Mouse (Mus musculus): Measurements from ENCODE around the gene Usp54.
A peak's percentile ranks its signal among the peaks of the same experiment; 100 is the strongest.

Gene Usp54

DNA sequence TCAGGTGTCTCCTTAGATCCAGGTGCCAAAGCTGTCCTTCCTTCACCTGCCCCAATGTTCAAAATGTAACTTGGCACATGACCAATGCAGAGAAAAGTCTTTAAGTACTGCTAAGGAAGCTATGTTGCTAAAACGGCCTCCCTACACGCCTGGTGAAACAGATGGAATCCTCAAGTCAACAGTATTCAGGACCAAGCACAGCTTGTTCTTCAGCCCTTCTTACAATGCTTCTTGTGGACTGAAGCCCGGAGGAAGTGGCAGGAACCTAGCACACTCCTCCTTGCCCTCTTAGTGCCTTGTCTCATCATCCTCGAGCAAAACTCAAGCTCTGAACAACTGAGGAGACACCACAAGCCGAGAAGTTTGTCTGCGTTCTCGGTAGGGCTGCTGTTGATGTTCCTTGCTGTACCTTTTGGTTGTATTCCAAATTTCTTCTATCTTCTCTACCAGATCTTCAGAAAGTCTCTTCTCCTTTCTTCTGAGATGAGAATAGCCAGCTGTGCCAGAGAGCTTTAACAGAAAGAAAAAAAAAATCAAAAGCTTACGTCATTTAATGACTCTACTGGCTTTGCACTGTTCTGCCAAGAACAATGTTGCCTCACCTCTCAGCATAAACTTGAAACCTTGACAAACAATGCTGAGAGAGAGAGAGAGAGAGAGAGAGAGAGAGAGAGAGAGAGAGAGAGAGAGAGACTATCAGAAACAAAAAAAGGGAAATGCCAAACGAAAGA, 33.3 kb downstream of the Usp54 start:
- DNase-seq = peak; percentile 30 to 56

GRCm38 (mm10) chr14:20601287-20601686, 39.6 kb downstream of the Usp54 start:
- DNase-seq = no peak

GRCm38 (mm10) chr14:20600203-20600602, 40.7 kb downstream of the Usp54 start:
- DNase-seq = no peak

- no peak for DNase-seq
These were observed 41.3 kb downstream of the Usp54 start for GRCm38 (mm10) chr14:20599542-20599941.

- DNase-seq = no peak
These were observed 45.1 kb downstream of the Usp54 start for GRCm38 (mm10) chr14:20595781-20596180.

GRCm38 (mm10) chr14:20587458-20587857, 53.4 kb downstream of the Usp54 start:
- DNase-seq = no peak

DNA sequence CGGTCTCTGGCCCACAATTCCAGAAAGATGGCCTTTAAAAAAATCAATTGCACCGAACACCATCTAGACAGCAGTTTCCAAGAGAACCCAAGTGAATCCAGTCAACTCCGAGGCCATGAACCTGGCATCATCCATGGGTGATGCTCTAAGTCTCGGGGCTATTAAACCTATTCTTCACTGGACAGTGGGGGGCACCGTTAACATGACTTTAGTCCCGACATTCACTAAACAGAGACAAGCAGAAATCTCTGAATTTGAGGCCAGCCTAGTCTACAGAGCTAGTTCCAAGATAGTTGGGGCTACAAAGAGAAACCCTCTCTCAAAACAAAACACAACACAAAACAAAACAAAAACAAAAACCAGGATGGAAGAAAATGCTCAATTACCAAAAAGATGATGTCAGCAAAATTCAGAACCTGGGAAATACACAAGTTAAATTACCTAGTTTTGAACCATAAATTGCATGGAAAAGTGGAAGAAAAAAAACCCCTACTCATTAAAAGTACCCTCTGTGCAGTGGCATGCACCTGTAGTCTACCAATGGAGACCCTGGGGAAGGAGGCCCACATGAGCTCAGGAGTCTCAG, 61.9 kb downstream of the Usp54 start:
- peak; percentile 10 to 27 for DNase-seq

GRCm38 (mm10) chr14:20576179-20576578, 64.7 kb downstream of the Usp54 start:
- peak; percentile 75 to 86 for DNase-seq

GRCm38 (mm10) chr14:20573196-20573595, 67.7 kb downstream of the Usp54 start:
- DNase-seq = peak; percentile 17 to 29

- no peak for DNase-seq
These were observed 75.4 kb downstream of the Usp54 start for GRCm38 (mm10) chr14:20565256-20566021.

DNA sequence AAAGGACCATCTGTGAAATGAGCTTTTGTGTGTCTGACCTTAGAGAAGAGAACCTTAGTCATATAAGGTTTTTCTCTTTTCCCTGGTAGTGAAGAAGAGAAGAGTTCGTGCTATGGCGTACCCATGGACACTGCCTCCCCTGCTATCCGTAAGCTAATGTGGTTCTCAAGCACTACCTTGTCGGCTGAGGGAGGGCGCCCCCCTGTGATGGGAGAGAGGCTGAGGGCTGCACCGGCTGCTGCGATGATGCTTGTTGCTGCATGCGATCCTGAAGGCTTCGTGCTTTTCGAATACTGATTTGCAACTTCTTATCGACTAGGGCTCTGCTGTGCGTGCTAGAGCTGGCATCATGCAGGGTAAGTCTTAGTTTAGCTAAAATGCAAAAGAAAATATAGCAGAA, 76.2 kb downstream of the Usp54 start:
- DNase-seq = peak in 1 of 2 experiments; percentile 67

DNA sequence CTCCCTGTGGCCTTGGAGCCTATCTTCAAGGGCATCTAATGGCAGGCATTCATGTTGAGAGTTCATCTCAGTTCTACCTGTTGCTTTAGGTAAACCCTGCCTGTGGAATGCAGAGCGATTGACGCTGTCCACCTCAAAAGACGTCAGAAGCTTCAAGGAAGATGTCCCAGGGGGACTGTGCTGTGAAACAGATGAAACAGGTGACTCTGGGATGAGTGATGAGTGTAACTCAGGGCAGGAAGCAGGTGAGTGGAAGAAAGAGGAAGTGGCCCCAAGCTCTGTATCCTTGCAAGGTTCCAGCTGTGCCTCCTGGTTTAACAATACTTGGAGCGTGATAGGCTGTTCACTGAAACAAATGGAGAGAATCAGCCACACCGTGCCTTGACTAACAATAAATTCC, 79.0 kb downstream of the Usp54 start:
- DNase-seq = no peak

DNA sequence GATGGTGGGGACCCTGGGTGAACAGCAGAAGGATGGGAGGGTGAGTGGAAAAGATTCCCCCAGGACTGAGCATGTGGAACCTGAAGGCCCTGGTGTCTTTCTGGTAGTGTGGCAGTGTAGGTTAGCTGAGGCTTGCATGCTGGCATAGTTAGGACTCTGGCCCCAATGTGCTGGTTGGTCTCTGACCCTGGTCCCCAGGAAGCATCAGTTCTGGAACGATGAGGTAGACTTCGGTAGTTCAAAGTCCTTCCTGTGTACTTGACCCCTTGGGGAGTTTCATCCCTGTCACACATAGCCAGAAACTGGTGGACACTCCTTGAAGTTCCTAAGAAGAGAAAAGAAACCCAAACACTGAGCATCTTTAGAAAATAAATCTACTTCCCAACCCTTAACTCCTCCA, 90.7 kb downstream of the Usp54 start:
- DNase-seq = peak; percentile 26 to 39

GRCm38 (mm10) chr14:20546415-20546814, 94.4 kb downstream of the Usp54 start, which contains the start of gene Ppp3cb:
TSS of gene Ppp3cb (minus strand) at chr14:20546573.
- DNase-seq = peak; percentile 88

- peak; percentile 94 for DNase-seq
These were observed 95.1 kb downstream of the Usp54 start for GRCm38 (mm10) chr14:20545529-20546331.

DNA sequence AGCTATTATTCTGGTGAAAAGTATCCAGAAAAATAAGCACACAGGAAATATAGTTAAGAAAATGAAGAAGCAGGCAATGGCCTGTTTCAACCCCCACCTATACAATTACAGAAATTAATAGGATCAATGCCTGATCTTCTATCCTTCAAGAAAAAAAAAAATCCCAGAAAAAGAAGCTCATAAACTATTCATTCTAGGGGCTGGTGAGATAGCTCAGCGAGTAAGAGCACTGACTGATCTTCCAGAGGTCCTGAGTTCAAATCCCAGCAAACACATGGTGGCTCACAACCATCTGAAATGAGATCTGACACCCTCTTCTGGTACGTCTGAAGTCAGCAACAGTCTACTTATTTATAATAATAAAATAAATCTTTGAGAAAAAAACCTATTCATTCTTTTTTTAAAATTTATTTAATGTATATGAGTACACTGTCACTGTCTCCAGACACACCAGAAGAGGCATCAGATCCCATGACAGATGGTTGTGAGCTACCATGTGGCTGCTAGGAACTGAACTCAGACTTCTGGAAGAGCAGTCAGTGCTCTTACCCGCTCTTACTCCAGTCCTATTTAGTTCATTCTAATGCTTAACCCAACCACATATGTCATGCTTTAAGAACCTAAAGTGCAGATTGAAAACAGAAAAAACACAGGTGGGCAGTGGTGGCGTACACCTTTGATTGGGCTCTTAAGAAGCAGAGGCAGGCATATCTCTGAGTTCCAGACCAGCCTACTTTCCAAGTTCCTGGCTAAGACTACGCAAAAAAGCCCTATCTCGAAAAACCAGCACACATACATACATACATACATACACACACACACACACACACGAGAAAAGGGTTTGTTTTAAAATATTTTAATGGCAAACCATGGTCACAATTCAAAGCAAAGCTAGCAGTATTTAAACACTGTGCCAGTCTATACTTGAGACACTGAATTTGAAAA, 96.1 kb downstream of the Usp54 start:
- DNase-seq = no peak

DNA sequence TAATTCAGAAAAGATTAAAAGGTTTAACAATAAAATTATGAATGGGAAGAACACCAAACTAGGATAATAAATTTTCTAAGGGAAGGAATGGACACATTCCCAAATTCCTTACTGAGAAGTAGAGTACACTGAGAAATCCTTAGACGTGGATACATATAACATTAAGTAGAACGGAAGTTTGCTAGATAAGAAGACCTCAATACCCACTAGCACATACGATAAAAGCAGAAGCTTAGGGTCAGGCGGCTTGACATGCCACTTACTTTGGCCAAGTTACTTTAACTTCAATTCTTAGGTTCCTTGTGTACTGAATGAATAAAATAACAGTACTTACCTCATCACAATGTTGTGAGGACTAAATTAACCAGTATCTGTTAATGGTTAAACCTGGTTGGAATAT, 111.2 kb downstream of the Usp54 start:
- no peak for DNase-seq

- DNase-seq = no peak
These were observed 120.7 kb downstream of the Usp54 start for GRCm38 (mm10) chr14:20520179-20520578.

GRCm38 (mm10) chr14:20508424-20508823, 132.4 kb downstream of the Usp54 start:
- no peak for DNase-seq

DNA sequence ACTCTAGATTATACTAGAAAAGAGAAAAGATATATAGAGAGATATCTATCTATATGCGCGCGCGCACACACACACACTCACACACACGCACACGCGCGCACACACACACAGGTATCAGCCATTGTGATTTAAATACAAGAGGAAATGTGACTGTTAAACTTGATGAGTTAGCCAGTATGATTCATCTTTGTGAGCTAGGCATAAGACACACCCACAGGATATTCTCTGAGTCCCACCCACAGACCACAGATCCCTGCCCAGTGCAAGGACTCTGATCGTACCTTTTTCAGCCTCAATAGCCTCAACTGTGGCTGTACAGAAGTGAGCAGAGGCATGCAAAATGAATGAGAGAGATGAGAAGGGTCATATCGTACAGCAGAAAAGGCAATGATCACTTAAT, 137.9 kb downstream of the Usp54 start:
- no peak for DNase-seq

- DNase-seq = no peak
These were observed 140.9 kb downstream of the Usp54 start for GRCm38 (mm10) chr14:20499982-20500381.

Measured in kidney, postnatal 36 days (tissue).